ENCODE assay signal across 7 mouse cellular contexts in the genomic region with DNA sequence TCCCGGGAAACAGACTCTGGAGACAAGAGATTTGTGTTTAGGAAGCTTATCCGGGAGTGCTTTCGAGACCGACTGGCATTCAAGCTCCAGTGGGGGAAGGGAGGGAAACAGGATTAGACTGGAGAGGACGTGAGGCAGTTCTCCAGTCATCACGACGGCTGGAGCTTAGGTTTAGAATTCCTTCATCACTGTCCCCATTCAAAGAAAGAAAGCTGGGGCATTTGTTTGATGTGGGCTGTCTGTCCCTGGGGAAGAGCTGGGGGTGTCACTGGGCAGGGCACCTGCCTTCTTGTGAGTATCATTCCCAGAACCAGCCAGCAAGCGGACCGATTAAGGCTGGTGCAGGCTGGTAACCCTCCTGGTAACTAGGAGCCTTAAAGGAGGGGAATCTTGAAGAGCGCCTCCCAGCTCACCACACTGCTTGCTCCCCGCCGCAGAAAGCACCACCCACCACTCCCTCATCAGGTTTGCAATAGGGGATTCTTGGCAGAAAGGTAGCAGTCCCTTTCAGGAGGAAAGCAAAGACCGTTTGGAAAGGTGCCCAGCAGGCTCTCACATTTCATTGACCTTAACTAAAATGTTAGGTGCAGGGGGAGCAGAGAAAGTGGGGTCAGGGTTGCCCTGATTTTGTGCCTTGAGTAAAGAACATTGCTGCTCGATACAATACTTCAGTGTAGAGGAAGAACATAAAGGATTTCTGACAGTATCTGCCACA. TPM values are rescaled to one million over a fixed set of nuclear protein-coding genes. Genes with fewer than 3 reads are reported as not detected.
DNase-seq lines count a peak whose midpoint lies in the region; ATAC-seq and TF ChIP-seq lines count a peak whose summit lies in the region.

No protein-coding gene starts in this region.

- no peak for TF ChIP-seq EP300 in liver, postnatal 0 days (IDR thresholded peaks at IDR 0.05; ENCODE audit: low read depth)

- no peaks in the 10 kb centered on the region for H3K36me3 ChIP-seq in heart, embryonic 11.5 days (ENCODE audit: control insufficient read depth, insufficient read depth, low read length)
- H3K36me3 ChIP-seq in kidney, postnatal 0 days (ENCODE audit: insufficient read depth, low read length): no peaks in the 10 kb centered on the region
- H3K36me3 ChIP-seq in liver, postnatal 0 days (replicated peaks; ENCODE audit: insufficient read depth, low read length): no peaks in the 10 kb centered on the region

- H3K9ac ChIP-seq in heart, embryonic 11.5 days (ENCODE audit: low read depth, low read length): 0 out of 2 replicates have a peak overlapping the region, but pooled peaks have one; percentile 3
- no peak overlapping the region for H3K9ac ChIP-seq in kidney, postnatal 0 days (ENCODE audit: low read depth, low read length)
- H3K9ac ChIP-seq in liver, postnatal 0 days (replicated peaks): no peak overlapping the region

- H3K27ac ChIP-seq in cortical plate, adult 2 months (ENCODE audit: insufficient read depth, low read length): peak overlapping the region; percentile 12; the same call in 1 of the 2 replicates
- no peak overlapping the region for H3K27ac ChIP-seq in heart, embryonic 11.5 days (ENCODE audit: low read depth, low read length)
- peak overlapping the region; percentile 20; the same call in 1 of the 2 replicates for H3K27ac ChIP-seq in kidney, postnatal 0 days
- H3K27ac ChIP-seq in liver, postnatal 0 days (ENCODE audit: low read depth): peak overlapping the region; percentile 44; the same call in 1 of the 2 replicates

- H3K4me2 ChIP-seq in heart, embryonic 11.5 days: peak overlapping the region; percentile 61
- H3K4me2 ChIP-seq in kidney, postnatal 0 days (ENCODE audit: low read length): peak overlapping the region; percentile 43
- peak overlapping the region; percentile 58 for H3K4me2 ChIP-seq in liver, postnatal 0 days (ENCODE audit: low read depth, low read length)

- no peak for ATAC-seq in heart, embryonic 11.5 days (replicated peaks; ENCODE audit: insufficient number of reproducible peaks, low FRiP score, low TSS enrichment)
- ATAC-seq in kidney, postnatal 0 days (replicated peaks; ENCODE audit: low FRiP score, low read depth): no peak
- no peak for ATAC-seq in liver, postnatal 0 days

- 0 out of 2 replicates have a peak overlapping the region, but pooled peaks have one; percentile 11 for H3K4me3 ChIP-seq in cortical plate, adult 2 months (ENCODE audit: insufficient read depth, low read length)
- H3K4me3 ChIP-seq in heart, embryonic 11.5 days (ENCODE audit: low read depth, low read length): peak overlapping the region; percentile 12
- 0 out of 2 replicates have a peak overlapping the region, but pooled peaks have one; percentile 9 for H3K4me3 ChIP-seq in kidney, postnatal 0 days (replicated peaks; ENCODE audit: low read depth, low read length)
- H3K4me3 ChIP-seq in liver, postnatal 0 days (ENCODE audit: low read depth, low read length): 0 out of 2 replicates have a peak overlapping the region, but pooled peaks have one; percentile 17

- peak; percentile 25; the same call in 1 of the 2 replicates for TF ChIP-seq POLR2A in cortical plate, adult 2 months (IDR thresholded peaks at IDR 0.05; ENCODE audit: extremely low read depth, insufficient read depth, low read length)

- 0 out of 2 replicates have a peak, but pooled peaks cover 3% of the 10 kb centered on the region for H3K27me3 ChIP-seq in heart, embryonic 11.5 days (ENCODE audit: control insufficient read depth, insufficient read depth, low read length)
- H3K27me3 ChIP-seq in kidney, postnatal 0 days (ENCODE audit: insufficient read depth, low read length): no peaks in the 10 kb centered on the region
- no peaks in the 10 kb centered on the region for H3K27me3 ChIP-seq in liver, postnatal 0 days (ENCODE audit: insufficient read depth, low read length)

- 20% methylated on average over 14 of the region's 14 CpGs for WGBS in heart, embryonic 11.5 days (ENCODE audit: insufficient replicate concordance)
- 25% methylated on average over 14 of the region's 14 CpGs for WGBS in kidney, postnatal 0 days
- WGBS in liver, postnatal 0 days (ENCODE audit: insufficient replicate concordance): 39% methylated on average over 14 of the region's 14 CpGs

- no peak for TF ChIP-seq CTCF in cortical plate, adult 2 months (IDR thresholded peaks at IDR 0.05; ENCODE audit: extremely low read depth, insufficient read depth, low read length)
- no peak for TF ChIP-seq CTCF in kidney, postnatal 0 days (IDR thresholded peaks at IDR 0.05; ENCODE audit: low read depth)
- no peak for TF ChIP-seq CTCF in liver, postnatal 0 days (IDR thresholded peaks at IDR 0.05; ENCODE audit: low read depth)

- no peaks in the 10 kb centered on the region for H3K4me1 ChIP-seq in cortical plate, adult 2 months (ENCODE audit: control insufficient read depth, insufficient read depth, low read length)
- H3K4me1 ChIP-seq in heart, embryonic 11.5 days (ENCODE audit: control insufficient read depth, insufficient read depth, low read length): no peaks in the 10 kb centered on the region
- no peaks in the 10 kb centered on the region for H3K4me1 ChIP-seq in kidney, postnatal 0 days (replicated peaks; ENCODE audit: insufficient read depth, low read length)
- peaks cover 2% of the 10 kb centered on the region; the same call in 1 of the 2 replicates for H3K4me1 ChIP-seq in liver, postnatal 0 days (ENCODE audit: insufficient read depth)

- H3K9me3 ChIP-seq in heart, embryonic 11.5 days (replicated peaks; ENCODE audit: control insufficient read depth, low read length): no peaks in the 10 kb centered on the region
- no peaks in the 10 kb centered on the region for H3K9me3 ChIP-seq in kidney, postnatal 0 days (replicated peaks; ENCODE audit: low read length)
- H3K9me3 ChIP-seq in liver, postnatal 0 days (ENCODE audit: low read length): no peaks in the 10 kb centered on the region

- peak; percentile 14 to 50 for DNase-seq in adrenal gland, postnatal 36 days
- DNase-seq in kidney, postnatal 0 days (ENCODE audit: low spot score): peak; percentile 55
- DNase-seq in liver, postnatal 0 days: peak; percentile 20
- DNase-seq in retina, embryonic 14.5 days (ENCODE audit: low spot score): peak; percentile 43
- no peak for DNase-seq in thymus, postnatal 25 days

RNA-seq across cellular contexts. Expression of a gene that starts 23.5 kb away (rescaled TPM):
- total RNA-seq in adrenal gland, postnatal 36 days (2021): 100 to 1,000 TPM; 205 to 212 TPM
- 47.8 and 53.8 TPM in 2 replicates for polyA plus RNA-seq in cortical plate, adult 2 months (2012; rRNA removed)
- polyA plus RNA-seq in heart, embryonic 11.5 days (2014; fragmentation: Nextera tagmentation; extraction: Ambion mirVana): 54.2 and 56.7 TPM in 2 replicates
- polyA plus RNA-seq in kidney, postnatal 0 days (2015; fragmentation: Nextera tagmentation; extraction: Ambion mirVana): 23.2 and 23.8 TPM in 2 replicates
- polyA plus RNA-seq in liver, postnatal 0 days (2015; fragmentation: Nextera tagmentation; extraction: Ambion mirVana): 8.4 and 10.8 TPM in 2 replicates
